Mouse (Mus musculus): ENCODE results near the gene Mrgprx1. TPM values are rescaled to one million over a fixed set of nuclear protein-coding genes. Genes with fewer than 3 reads are reported as not detected.

Gene Mrgprx1
- polyA plus RNA-seq (2015; fragmentation: Nextera tagmentation; extraction: Ambion mirVana) = not detected in 2 replicates

- no peaks in the 10 kb centered on the region for H3K4me1 ChIP-seq
- H3K4me3 ChIP-seq = no peak within 1 kb of the TSS
- no peak for ATAC-seq (ENCODE audit: borderline replicate concordance, extremely low read depth, low FRiP score, low TSS enrichment)
- 70% methylated on average over 3 of the region's 3 CpGs for WGBS
- H3K4me2 ChIP-seq = no peak within 1 kb of the TSS
- no peaks in the 10 kb centered on the region for H3K27me3 ChIP-seq
- H3K36me3 ChIP-seq = no peaks in the 10 kb centered on the region
- H3K27ac ChIP-seq = no peak within 1 kb of the TSS
- H3K9ac ChIP-seq = no peak within 1 kb of the TSS
- no peaks in the 10 kb centered on the region for H3K9me3 ChIP-seq
Measured at GRCm38 (mm10) chr7:48027497-48027896, at the start of gene Mrgprx1. TSS of gene Mrgprx1 (minus strand) at chr7:48027597.

- no peak overlapping the region for H3K9ac ChIP-seq
- no peaks in the 10 kb centered on the region for H3K4me1 ChIP-seq
- H3K4me3 ChIP-seq = no peak overlapping the region
- H3K27ac ChIP-seq = no peak overlapping the region
- H3K9me3 ChIP-seq = no peaks in the 10 kb centered on the region
- H3K4me2 ChIP-seq = no peak overlapping the region
- no peaks in the 10 kb centered on the region for H3K36me3 ChIP-seq
- no peak for ATAC-seq (ENCODE audit: borderline replicate concordance, extremely low read depth, low FRiP score, low TSS enrichment)
- no peaks in the 10 kb centered on the region for H3K27me3 ChIP-seq
Measured at GRCm38 (mm10) chr7:48075521-48075920, 48.1 kb upstream of the Mrgprx1 start.

GRCm38 (mm10) chr7:48046475-48047185 lies 19.2 kb upstream of the Mrgprx1 start:
- no peak for ATAC-seq (ENCODE audit: borderline replicate concordance, extremely low read depth, low FRiP score, low TSS enrichment)
- no peaks in the 10 kb centered on the region for H3K36me3 ChIP-seq
- no peak overlapping the region for H3K4me2 ChIP-seq
- no peak overlapping the region for H3K27ac ChIP-seq
- H3K9ac ChIP-seq = no peak overlapping the region
- H3K27me3 ChIP-seq = no peaks in the 10 kb centered on the region
- H3K9me3 ChIP-seq = no peaks in the 10 kb centered on the region
- no peak overlapping the region for H3K4me3 ChIP-seq
- H3K4me1 ChIP-seq = no peaks in the 10 kb centered on the region
- WGBS = 64% methylated on average over 4 of the region's 4 CpGs

GRCm38 (mm10) chr7:48044046-48044445 lies 16.6 kb upstream of the Mrgprx1 start:
- no peak overlapping the region for H3K4me2 ChIP-seq
- no peak overlapping the region for H3K27ac ChIP-seq
- H3K4me1 ChIP-seq = no peaks in the 10 kb centered on the region
- no peaks in the 10 kb centered on the region for H3K36me3 ChIP-seq
- H3K27me3 ChIP-seq = no peaks in the 10 kb centered on the region
- no peaks in the 10 kb centered on the region for H3K9me3 ChIP-seq
- no peak overlapping the region for H3K9ac ChIP-seq
- 18% methylated on average over 1 of the region's 1 CpGs for WGBS
- no peak overlapping the region for H3K4me3 ChIP-seq
- ATAC-seq (ENCODE audit: borderline replicate concordance, extremely low read depth, low FRiP score, low TSS enrichment) = no peak

GRCm38 (mm10) chr7:48017874-48018273 lies 9.5 kb downstream of the Mrgprx1 start:
- no peak overlapping the region for H3K27ac ChIP-seq

GRCm38 (mm10) chr7:47995689-47996088 lies 31.7 kb downstream of the Mrgprx1 start:
- H3K4me2 ChIP-seq = no peak overlapping the region
- ATAC-seq (ENCODE audit: borderline replicate concordance, extremely low read depth, low FRiP score, low TSS enrichment) = no peak

More at GRCm38 (mm10) chr7:48017874-48018273, 9.5 kb downstream of the Mrgprx1 start:
- Histone ChIP-seq H3K4me2 (no peak overlapping the region), H3K27me3 (no peaks in the 10 kb centered on the region), H3K4me1 (no peaks in the 10 kb centered on the region), H3K4me3 (no peak overlapping the region), H3K9me3 (no peaks in the 10 kb centered on the region), H3K9ac (no peak overlapping the region), H3K36me3 (no peaks in the 10 kb centered on the region)
- ATAC-seq (ENCODE audit: borderline replicate concordance, extremely low read depth, low FRiP score, low TSS enrichment) = no peak
- 43% methylated on average over 2 of the region's 2 CpGs for WGBS

GRCm38 (mm10) chr7:47986752-47987151 lies 40.6 kb downstream of the Mrgprx1 start:
- no peak overlapping the region for H3K27ac ChIP-seq
- H3K9me3 ChIP-seq = no peaks in the 10 kb centered on the region
- H3K36me3 ChIP-seq = no peaks in the 10 kb centered on the region
- H3K4me3 ChIP-seq = no peak overlapping the region
- no peak for ATAC-seq (ENCODE audit: borderline replicate concordance, extremely low read depth, low FRiP score, low TSS enrichment)
- H3K4me2 ChIP-seq = no peak overlapping the region
- H3K9ac ChIP-seq = no peak overlapping the region
- 30% methylated on average over 1 of the region's 1 CpGs for WGBS
- H3K27me3 ChIP-seq = no peaks in the 10 kb centered on the region
- no peaks in the 10 kb centered on the region for H3K4me1 ChIP-seq

More at GRCm38 (mm10) chr7:47995689-47996088, 31.7 kb downstream of the Mrgprx1 start:
- Histone ChIP-seq H3K27me3 (no peaks in the 10 kb centered on the region), H3K9ac (no peak overlapping the region), H3K4me3 (no peak overlapping the region), H3K4me1 (no peaks in the 10 kb centered on the region), H3K9me3 (no peaks in the 10 kb centered on the region), H3K27ac (no peak overlapping the region), H3K36me3 (no peaks in the 10 kb centered on the region)
- 58% methylated on average over 3 of the region's 3 CpGs for WGBS

- H3K9me3 ChIP-seq = no peaks in the 10 kb centered on the region
- no peaks in the 10 kb centered on the region for H3K36me3 ChIP-seq
- no peaks in the 10 kb centered on the region for H3K4me1 ChIP-seq
- H3K4me3 ChIP-seq = no peak within 1 kb of the TSS
- no peak within 1 kb of the TSS for H3K4me2 ChIP-seq
- H3K27ac ChIP-seq = no peak within 1 kb of the TSS
- no peak for ATAC-seq (ENCODE audit: borderline replicate concordance, extremely low read depth, low FRiP score, low TSS enrichment)
- no peaks in the 10 kb centered on the region for H3K27me3 ChIP-seq
- no peak within 1 kb of the TSS for H3K9ac ChIP-seq
- WGBS = 74% methylated on average over 1 of the region's 1 CpGs
Measured at GRCm38 (mm10) chr7:47981995-47982394, 45.4 kb downstream of the Mrgprx1 start, which contains the start of gene Mrgpra4. TSS of gene Mrgpra4 (minus strand) at chr7:47982095.

Other genes starting within 250 kb of the Mrgprx1 start
- not detected in 2 replicates for gene Mrgpra4, start 45.5 kb downstream of the Mrgprx1 start, polyA plus RNA-seq (2015; fragmentation: Nextera tagmentation; extraction: Ambion mirVana)
- gene Mrgprb5, start 141.4 kb upstream of the Mrgprx1 start, polyA plus RNA-seq (2015; fragmentation: Nextera tagmentation; extraction: Ambion mirVana) = not detected in 2 replicates
- gene Mrgprb4, start 171.7 kb upstream of the Mrgprx1 start, polyA plus RNA-seq (2015; fragmentation: Nextera tagmentation; extraction: Ambion mirVana) = not detected in 2 replicates